Mouse (Mus musculus) C2C12 (cell line): Measurements from ENCODE around the gene Fam161b. TPM values are rescaled to one million over a fixed set of nuclear protein-coding genes. Genes with fewer than 3 reads are reported as not detected.

Source experiments
- H3K27me3 ChIP-seq: one replicate; pipeline ENCODE4 v1.6.1; 2011; ENCODE audit not compliant: control insufficient read depth, insufficient read depth, insufficient read length
- H3K36me3 ChIP-seq: one replicate; pipeline ENCODE4 v1.6.1; 2011; ENCODE audit not compliant: control insufficient read depth, insufficient read depth
- H3K4me3 ChIP-seq: one replicate; pipeline ENCODE4 v1.5.1; 2011; ENCODE audit warnings: mild to moderate bottlenecking, control low read depth; ENCODE audit not compliant: poor library complexity, insufficient read depth, severe bottlenecking
- H3K79me2 ChIP-seq: one replicate; pipeline ENCODE4 v1.6.1; 2011; ENCODE audit not compliant: control insufficient read depth, insufficient read depth
- H3K79me3 ChIP-seq: one replicate; pipeline ENCODE4 v1.6.1; 2011; ENCODE audit warnings: low read depth, control low read depth
- H3ac ChIP-seq: one replicate; pipeline ENCODE3; 2011; ENCODE audit warnings: low read depth; ENCODE audit not compliant: control insufficient read depth, insufficient read length
- CEBPB ChIP-seq: IDR thresholded peaks from one replicate; pipeline ENCODE4 v1.6.1; 2011; ENCODE audit warnings: low read depth, mild to moderate bottlenecking, control low read depth, moderate library complexity
- CTCF ChIP-seq: IDR thresholded peaks from one replicate; pipeline ENCODE4 v1.5.1; 2011; ENCODE audit not compliant: control insufficient read depth, insufficient read depth, insufficient read length
- FOSL1 ChIP-seq: IDR thresholded peaks from one replicate; pipeline ENCODE4 v1.8.0; 2011; ENCODE audit warnings: mild to moderate bottlenecking, low read length; ENCODE audit not compliant: poor library complexity, insufficient read depth, severe bottlenecking
- MAX ChIP-seq: IDR thresholded peaks from one replicate; pipeline ENCODE4 v1.6.1; 2011; ENCODE audit warnings: mild to moderate bottlenecking, control low read depth
- MYOD1 ChIP-seq: IDR thresholded peaks from one replicate; pipeline ENCODE4 v1.6.1; 2011; ENCODE audit warnings: low read depth; ENCODE audit not compliant: control insufficient read depth, insufficient read length
- MYOG ChIP-seq: IDR thresholded peaks from one replicate; pipeline ENCODE4 v1.6.1; 2011; ENCODE audit not compliant: control insufficient read depth, insufficient read length; ENCODE audit errors: extremely low read depth
- USF1 ChIP-seq: IDR thresholded peaks from one replicate; pipeline ENCODE4 v1.6.1; 2011; ENCODE audit warnings: low read depth, mild to moderate bottlenecking, control low read depth, moderate library complexity
- polyA plus RNA-seq: library from polyadenylated mRNA; unstranded; fragments of >200 nt; fragmentation: generic; extraction: Trizol; gene quantifications from one replicate; pipeline ENCODE4 v1.2.1, GENCODE M21; 2012; ENCODE audit warnings: missing spikeins

Fam161b gene
- polyA plus RNA-seq, 1 experiment = 0.50 TPM

GRCm38 (mm10) chr12:84304101-84304500 lies 57.5 kb downstream of the Fam161b start:
- TF ChIP-seq CTCF (no peak), MYOG (no peak), MAX (no peak), FOSL1 (no peak), USF1 (no peak), CEBPB (no peak), MYOD1 (no peak)
- peaks cover 36% of the 10 kb centered on the region for H3K36me3 ChIP-seq
- no peaks in the 10 kb centered on the region for H3K79me3 ChIP-seq
- no peaks in the 10 kb centered on the region for H3K79me2 ChIP-seq
- H3K4me3 ChIP-seq = no peak overlapping the region
- H3K27me3 ChIP-seq = no peaks in the 10 kb centered on the region
- no peak overlapping the region for H3ac ChIP-seq

GRCm38 (mm10) chr12:84299265-84299664 lies 62.4 kb downstream of the Fam161b start:
- Histone ChIP-seq H3K36me3 (peaks cover 42% of the 10 kb centered on the region), H3K4me3 (no peak overlapping the region), H3K79me3 (no peaks in the 10 kb centered on the region), H3K79me2 (no peaks in the 10 kb centered on the region), H3ac (no peak overlapping the region), H3K27me3 (no peaks in the 10 kb centered on the region)
- TF ChIP-seq CTCF (no peak), CEBPB (no peak), MYOG (no peak), MAX (no peak), MYOD1 (no peak), USF1 (no peak), FOSL1 (no peak)

GRCm38 (mm10) chr12:84297851-84298250 lies 63.8 kb downstream of the Fam161b start:
- TF ChIP-seq USF1 (no peak), MAX (no peak), FOSL1 (no peak), CEBPB (no peak), MYOG (no peak), MYOD1 (no peak)
- Histone ChIP-seq H3K4me3 (no peak overlapping the region), H3K79me3 (no peaks in the 10 kb centered on the region), H3K27me3 (no peaks in the 10 kb centered on the region), H3K79me2 (no peaks in the 10 kb centered on the region), H3ac (no peak overlapping the region), H3K36me3 (peaks cover 39% of the 10 kb centered on the region)

Other genes with a start within 250 kb of the Fam161b start
- gene Dnal1, start 247.5 kb downstream of the Fam161b start, polyA plus RNA-seq = 4.7 TPM
- 0.46 TPM for gene Pnma1, start 213.3 kb downstream of the Fam161b start, polyA plus RNA-seq
- gene Elmsan1, start 143.0 kb downstream of the Fam161b start, polyA plus RNA-seq = 6.5 TPM
- gene Ptgr2, start 76.6 kb downstream of the Fam161b start, polyA plus RNA-seq = 13.3 TPM
- gene Zfp410, start 45.0 kb downstream of the Fam161b start, polyA plus RNA-seq = 23.5 TPM
- 32.7 TPM for gene Coq6, start 176 bp downstream of the Fam161b start, polyA plus RNA-seq
- 4.5 TPM for gene Entpd5, start 47.2 kb upstream of the Fam161b start, polyA plus RNA-seq
- gene Bbof1, start 47.2 kb upstream of the Fam161b start, polyA plus RNA-seq = 0.25 TPM
- 3.0 TPM for gene Rnf113a2, start 55.4 kb upstream of the Fam161b start, polyA plus RNA-seq
- gene Aldh6a1, start 89.2 kb upstream of the Fam161b start, polyA plus RNA-seq = 0.47 TPM
- 2.8 TPM for gene Lin52, start 89.6 kb upstream of the Fam161b start, polyA plus RNA-seq
- not detected for gene Vsx2, start 207.9 kb upstream of the Fam161b start, polyA plus RNA-seq